Mouse (Mus musculus): Measurements from ENCODE around the gene Olfr314. TPM values are rescaled to one million over a fixed set of nuclear protein-coding genes. Genes with fewer than 3 reads are reported as not detected.
"Not testable (repeated sequence)": the region's sequence is repeated elsewhere in the genome, so short reads cannot be mapped to it uniquely, and the experiment has no call there.

Olfr314 gene
- polyA plus RNA-seq, 1 experiment from 2014 or later, result not detected

GRCm38 (mm10) chr11:58795856-58796255 is 13.1 kb downstream of the Olfr314 start:
- ATAC-seq (ENCODE audit: insufficient number of reproducible peaks, insufficient read depth, low FRiP score, low TSS enrichment, low read depth), result no peak
- 73% methylated on average over 2 of the region's 2 CpGs for WGBS

GRCm38 (mm10) chr11:58796850-58797249 is 14.1 kb downstream of the Olfr314 start:
- H3K27me3 ChIP-seq, result no peaks in the 10 kb centered on the region
- ATAC-seq (ENCODE audit: insufficient number of reproducible peaks, insufficient read depth, low FRiP score, low TSS enrichment, low read depth), result no peak
- peaks cover 2% of the 10 kb centered on the region for H3K4me1 ChIP-seq
- H3K9me3 ChIP-seq, result no peaks in the 10 kb centered on the region
- H3K4me2 ChIP-seq, result no peak overlapping the region
- WGBS, result 69% methylated on average over 7 of the region's 7 CpGs
- H3K36me3 ChIP-seq, result no peaks in the 10 kb centered on the region
- H3K27ac ChIP-seq, result no peak overlapping the region
- H3K9ac ChIP-seq, result no peak overlapping the region
- no peak overlapping the region for H3K4me3 ChIP-seq

More at GRCm38 (mm10) chr11:58795856-58796255, 13.1 kb downstream of the Olfr314 start:
- no peaks in the 10 kb centered on the region for H3K4me1 ChIP-seq
- H3K27me3 ChIP-seq, result no peaks in the 10 kb centered on the region
- H3K9ac ChIP-seq, result no peak overlapping the region
- no peak overlapping the region for H3K27ac ChIP-seq
- H3K4me3 ChIP-seq, result no peak overlapping the region
- H3K36me3 ChIP-seq, result no peaks in the 10 kb centered on the region
- no peaks in the 10 kb centered on the region for H3K9me3 ChIP-seq
- H3K4me2 ChIP-seq, result no peak overlapping the region

- no peak overlapping the region for H3K9ac ChIP-seq
- H3K4me3 ChIP-seq, result no peak overlapping the region
- no peak for ATAC-seq (ENCODE audit: insufficient number of reproducible peaks, insufficient read depth, low FRiP score, low TSS enrichment, low read depth)
- no peaks in the 10 kb centered on the region for H3K36me3 ChIP-seq
- no peaks in the 10 kb centered on the region for H3K9me3 ChIP-seq
- 75% methylated on average over 5 of the region's 5 CpGs for WGBS
- H3K27me3 ChIP-seq, result no peaks in the 10 kb centered on the region
- H3K4me1 ChIP-seq, result peaks cover 4% of the 10 kb centered on the region
- no peak overlapping the region for H3K4me2 ChIP-seq
- no peak overlapping the region for H3K27ac ChIP-seq
These were observed 17.0 kb downstream of the Olfr314 start for GRCm38 (mm10) chr11:58799747-58800146.

GRCm38 (mm10) chr11:58801558-58802228 is 18.9 kb downstream of the Olfr314 start, which contains the start of gene Fam183b:
Gene Fam183b (minus strand): TSS chr11:58801960.
- Histone ChIP-seq H3K36me3 (no peaks in the 10 kb centered on the region), H3K9me3 (no peaks in the 10 kb centered on the region), H3K4me1 (peaks cover 4% of the 10 kb centered on the region), H3K27ac (no peak within 1 kb of the TSS), H3K4me2 (no peak within 1 kb of the TSS), H3K27me3 (no peaks in the 10 kb centered on the region), H3K9ac (no peak within 1 kb of the TSS), H3K4me3 (no peak within 1 kb of the TSS)
- no peak for ATAC-seq (ENCODE audit: insufficient number of reproducible peaks, insufficient read depth, low FRiP score, low TSS enrichment, low read depth)
- 33% methylated on average over 14 of the region's 14 CpGs for WGBS

GRCm38 (mm10) chr11:58803871-58804270 is 21.1 kb downstream of the Olfr314 start:
- H3K36me3 ChIP-seq, result no peaks in the 10 kb centered on the region
- H3K4me2 ChIP-seq, result no peak overlapping the region
- H3K9ac ChIP-seq, result no peak overlapping the region
- H3K9me3 ChIP-seq, result no peaks in the 10 kb centered on the region
- H3K4me1 ChIP-seq, result peaks cover 4% of the 10 kb centered on the region
- H3K27me3 ChIP-seq, result no peaks in the 10 kb centered on the region
- 73% methylated on average over 4 of the region's 4 CpGs for WGBS
- ATAC-seq (ENCODE audit: insufficient number of reproducible peaks, insufficient read depth, low FRiP score, low TSS enrichment, low read depth), result no peak
- H3K4me3 ChIP-seq, result no peak overlapping the region
- no peak overlapping the region for H3K27ac ChIP-seq

GRCm38 (mm10) chr11:58804393-58804792 is 21.6 kb downstream of the Olfr314 start:
- H3K4me1 ChIP-seq, result peaks cover 4% of the 10 kb centered on the region
- H3K4me3 ChIP-seq, result no peak overlapping the region
- no peaks in the 10 kb centered on the region for H3K36me3 ChIP-seq
- ATAC-seq (ENCODE audit: insufficient number of reproducible peaks, insufficient read depth, low FRiP score, low TSS enrichment, low read depth), result no peak
- no peaks in the 10 kb centered on the region for H3K9me3 ChIP-seq
- no peak overlapping the region for H3K9ac ChIP-seq
- H3K4me2 ChIP-seq, result no peak overlapping the region
- H3K27ac ChIP-seq, result no peak overlapping the region
- no peaks in the 10 kb centered on the region for H3K27me3 ChIP-seq
- WGBS, result 83% methylated on average over 2 of the region's 2 CpGs

- H3K27me3 ChIP-seq, result no peaks in the 10 kb centered on the region
- WGBS, result 0% methylated on average over 1 of the region's 1 CpGs
- no peak overlapping the region for H3K27ac ChIP-seq
- no peak overlapping the region for H3K9ac ChIP-seq
- H3K9me3 ChIP-seq, result no peaks in the 10 kb centered on the region
- H3K4me1 ChIP-seq, result no peaks in the 10 kb centered on the region
- H3K4me2 ChIP-seq, result no peak overlapping the region
- no peak overlapping the region for H3K4me3 ChIP-seq
- no peak for ATAC-seq (ENCODE audit: insufficient number of reproducible peaks, insufficient read depth, low FRiP score, low TSS enrichment, low read depth)
- H3K36me3 ChIP-seq, result no peaks in the 10 kb centered on the region
These were observed 29.2 kb downstream of the Olfr314 start for GRCm38 (mm10) chr11:58812001-58812400.

- ATAC-seq (ENCODE audit: insufficient number of reproducible peaks, insufficient read depth, low FRiP score, low TSS enrichment, low read depth); H3K4me3 ChIP-seq; H3K9ac ChIP-seq; H3K4me2 ChIP-seq; H3K27ac ChIP-seq; H3K9me3 ChIP-seq; H3K4me1 ChIP-seq; H3K36me3 ChIP-seq; H3K27me3 ChIP-seq: not testable (repeated sequence)
- 56% methylated on average over 1 of the region's 1 CpGs for WGBS
These were observed 31.9 kb downstream of the Olfr314 start, which contains the start of gene Olfr313 for GRCm38 (mm10) chr11:58814700-58815099. Gene Olfr313 (plus strand): TSS chr11:58815000.

GRCm38 (mm10) chr11:58815676-58816075 is 32.9 kb downstream of the Olfr314 start:
- no peak overlapping the region for H3K4me2 ChIP-seq
- no peak overlapping the region for H3K9ac ChIP-seq
- H3K4me1 ChIP-seq, result no peaks in the 10 kb centered on the region
- H3K27ac ChIP-seq, result no peak overlapping the region
- no peaks in the 10 kb centered on the region for H3K36me3 ChIP-seq
- WGBS, result 79% methylated on average over 1 of the region's 1 CpGs
- H3K9me3 ChIP-seq, result no peaks in the 10 kb centered on the region
- no peak overlapping the region for H3K4me3 ChIP-seq
- no peak for ATAC-seq (ENCODE audit: insufficient number of reproducible peaks, insufficient read depth, low FRiP score, low TSS enrichment, low read depth)
- no peaks in the 10 kb centered on the region for H3K27me3 ChIP-seq

- ATAC-seq (ENCODE audit: insufficient number of reproducible peaks, insufficient read depth, low FRiP score, low TSS enrichment, low read depth); H3K36me3 ChIP-seq; H3K4me3 ChIP-seq; H3K27ac ChIP-seq; H3K4me1 ChIP-seq; H3K4me2 ChIP-seq; H3K9ac ChIP-seq; H3K27me3 ChIP-seq; H3K9me3 ChIP-seq: not testable (repeated sequence)
These were observed 46.2 kb downstream of the Olfr314 start, which contains the start of gene Olfr312 for GRCm38 (mm10) chr11:58828937-58829336. Gene Olfr312 (plus strand): TSS chr11:58829237.

GRCm38 (mm10) chr11:58829764-58830163 is 47.0 kb downstream of the Olfr314 start:
- Histone ChIP-seq H3K4me3 (no peak overlapping the region), H3K4me2 (no peak overlapping the region), H3K4me1 (no peaks in the 10 kb centered on the region), H3K27me3 (no peaks in the 10 kb centered on the region), H3K27ac (no peak overlapping the region), H3K9me3 (no peaks in the 10 kb centered on the region), H3K9ac (no peak overlapping the region), H3K36me3 (no peaks in the 10 kb centered on the region)
- 70% methylated on average over 3 of the region's 3 CpGs for WGBS
- no peak for ATAC-seq (ENCODE audit: insufficient number of reproducible peaks, insufficient read depth, low FRiP score, low TSS enrichment, low read depth)

- H3K4me2 ChIP-seq; H3K9me3 ChIP-seq; H3K4me3 ChIP-seq; H3K9ac ChIP-seq; H3K27me3 ChIP-seq; H3K27ac ChIP-seq; H3K36me3 ChIP-seq; ATAC-seq (ENCODE audit: insufficient number of reproducible peaks, insufficient read depth, low FRiP score, low TSS enrichment, low read depth); H3K4me1 ChIP-seq: not testable (repeated sequence)
- 66% methylated on average over 3 of the region's 3 CpGs for WGBS
These were observed 49.8 kb downstream of the Olfr314 start for GRCm38 (mm10) chr11:58832541-58832940.
